Mouse (Mus musculus): ENCODE results near the gene Actb. TPM values are rescaled to one million over a fixed set of nuclear protein-coding genes. Genes with fewer than 3 reads are reported as not detected.

The Actb gene
- polyA plus RNA-seq, 1 experiment: 2,511 TPM

DNA sequence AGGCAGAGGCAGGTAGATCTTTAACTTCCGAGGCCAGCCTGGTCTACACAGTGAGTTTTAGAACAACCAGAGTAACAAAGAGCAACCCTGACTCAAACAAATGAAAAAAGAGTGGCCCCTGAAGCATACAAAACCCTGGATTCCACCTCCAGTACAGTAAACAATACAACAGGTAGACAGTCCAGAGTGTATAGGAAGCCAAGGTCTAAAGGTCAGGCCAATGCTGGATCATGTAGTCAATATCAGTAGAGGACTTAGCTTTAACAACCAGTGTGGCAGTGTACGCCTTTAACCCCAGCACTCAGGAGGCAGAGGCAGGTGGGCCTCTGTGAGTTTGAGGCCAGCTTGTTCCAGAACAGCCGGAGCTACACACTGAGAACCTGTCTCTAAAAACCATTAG, 5.8 kb upstream of the Actb start:
- H3K36me3 ChIP-seq (ENCODE audit: control insufficient read depth, insufficient read depth, low read length): no peaks in the 10 kb centered on the region
- 97% methylated on average over 3 of the region's 3 CpGs for WGBS
- H3K4me3 ChIP-seq (ENCODE audit: insufficient read depth, low read depth, low read length): no peak overlapping the region
- H3K27ac ChIP-seq (ENCODE audit: insufficient read depth, low read depth, low read length): no peak overlapping the region
- H3K27me3 ChIP-seq (replicated peaks; ENCODE audit: control insufficient read depth, insufficient read depth, low read length): no peaks in the 10 kb centered on the region
- DNase-seq: no peak
- TF ChIP-seq POLR2A (IDR thresholded peaks at IDR 0.05; ENCODE audit: low read depth, low read length) (no peak), CTCF (conservative IDR thresholded peaks at IDR 0.05; ENCODE audit: insufficient read depth, insufficient read length, low read depth, low read length) (no peak)
- peaks cover 29% of the 10 kb centered on the region for H3K4me1 ChIP-seq (ENCODE audit: control insufficient read depth, insufficient read depth, low read length)

DNA sequence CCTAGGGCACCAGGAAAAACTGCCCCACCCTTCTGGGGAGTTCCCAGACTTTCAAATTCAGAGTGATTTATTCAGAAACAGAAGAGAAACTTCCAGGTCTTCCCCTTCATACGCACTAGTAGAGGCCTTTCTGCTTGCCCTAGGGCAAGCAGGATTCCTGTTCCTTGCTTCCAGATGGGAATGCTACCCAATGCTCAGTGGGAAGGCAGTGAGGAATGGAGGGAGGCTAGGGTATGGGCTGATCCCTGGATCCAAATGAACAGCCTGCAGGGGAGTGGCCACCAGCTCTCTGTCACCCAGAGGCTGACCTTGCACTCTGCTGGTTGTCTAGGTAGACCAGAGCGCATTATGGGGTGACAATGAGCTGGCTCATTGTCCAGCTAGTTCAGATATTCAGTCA, 5.1 kb upstream of the Actb start:
- WGBS: 76% methylated on average over 2 of the region's 2 CpGs
- Histone ChIP-seq H3K36me3 (ENCODE audit: control insufficient read depth, insufficient read depth, low read length) (no peaks in the 10 kb centered on the region), H3K27ac (ENCODE audit: insufficient read depth, low read depth, low read length) (no peak overlapping the region), H3K4me1 (ENCODE audit: control insufficient read depth, insufficient read depth, low read length) (peaks cover 30% of the 10 kb centered on the region), H3K27me3 (replicated peaks; ENCODE audit: control insufficient read depth, insufficient read depth, low read length) (no peaks in the 10 kb centered on the region), H3K4me3 (ENCODE audit: insufficient read depth, low read depth, low read length) (no peak overlapping the region)
- DNase-seq: no peak
- TF ChIP-seq CTCF (conservative IDR thresholded peaks at IDR 0.05; ENCODE audit: insufficient read depth, insufficient read length, low read depth, low read length) (no peak), POLR2A (IDR thresholded peaks at IDR 0.05; ENCODE audit: low read depth, low read length) (no peak)

- H3K36me3 ChIP-seq (ENCODE audit: control insufficient read depth, insufficient read depth, low read length): peaks cover 6% of the 10 kb centered on the region; the same call in 1 of the 2 replicates
- peaks cover 32% of the 10 kb centered on the region for H3K4me1 ChIP-seq (ENCODE audit: control insufficient read depth, insufficient read depth, low read length)
- H3K4me3 ChIP-seq (ENCODE audit: insufficient read depth, low read depth, low read length): no peak overlapping the region
- H3K27ac ChIP-seq (ENCODE audit: insufficient read depth, low read depth, low read length): peak overlapping the region; percentile 85
- no peaks in the 10 kb centered on the region for H3K27me3 ChIP-seq (replicated peaks; ENCODE audit: control insufficient read depth, insufficient read depth, low read length)
- peak; percentile 86 for DNase-seq
- 22% methylated on average over 8 of the region's 8 CpGs for WGBS
- TF ChIP-seq POLR2A (IDR thresholded peaks at IDR 0.05; ENCODE audit: low read depth, low read length): no peak
- TF ChIP-seq CTCF (conservative IDR thresholded peaks at IDR 0.05; ENCODE audit: insufficient read depth, insufficient read length, low read depth, low read length): no peak
These were observed 3.2 kb upstream of the Actb start for GRCm38 (mm10) chr5:142909576-142910278.

- WGBS: 41% methylated on average over 5 of the region's 5 CpGs
- peaks cover 10% of the 10 kb centered on the region; the same call in 1 of the 2 replicates for H3K36me3 ChIP-seq (ENCODE audit: control insufficient read depth, insufficient read depth, low read length)
- no peaks in the 10 kb centered on the region for H3K27me3 ChIP-seq (replicated peaks; ENCODE audit: control insufficient read depth, insufficient read depth, low read length)
- H3K27ac ChIP-seq (ENCODE audit: insufficient read depth, low read depth, low read length): peak overlapping the region; percentile 85
- peaks cover 34% of the 10 kb centered on the region for H3K4me1 ChIP-seq (ENCODE audit: control insufficient read depth, insufficient read depth, low read length)
- no peak overlapping the region for H3K4me3 ChIP-seq (ENCODE audit: insufficient read depth, low read depth, low read length)
- TF ChIP-seq CTCF (conservative IDR thresholded peaks at IDR 0.05; ENCODE audit: insufficient read depth, insufficient read length, low read depth, low read length): no peak
- no peak for TF ChIP-seq POLR2A (IDR thresholded peaks at IDR 0.05; ENCODE audit: low read depth, low read length)
- DNase-seq: peak; percentile 63
These were observed 2.5 kb upstream of the Actb start for GRCm38 (mm10) chr5:142908941-142909575.

GRCm38 (mm10) chr5:142907803-142908559, 1.4 kb upstream of the Actb start:
- WGBS: 39% methylated on average over 5 of the region's 5 CpGs
- H3K4me1 ChIP-seq (ENCODE audit: control insufficient read depth, insufficient read depth, low read length): peaks cover 34% of the 10 kb centered on the region
- peak; percentile 91 for DNase-seq
- no peak for TF ChIP-seq CTCF (conservative IDR thresholded peaks at IDR 0.05; ENCODE audit: insufficient read depth, insufficient read length, low read depth, low read length)
- TF ChIP-seq POLR2A (IDR thresholded peaks at IDR 0.05; ENCODE audit: low read depth, low read length): no peak
- H3K36me3 ChIP-seq (ENCODE audit: control insufficient read depth, insufficient read depth, low read length): peaks cover 14% of the 10 kb centered on the region; the same call in 1 of the 2 replicates
- H3K4me3 ChIP-seq (ENCODE audit: insufficient read depth, low read depth, low read length): peak overlapping the region; percentile 55
- H3K27me3 ChIP-seq (replicated peaks; ENCODE audit: control insufficient read depth, insufficient read depth, low read length): no peaks in the 10 kb centered on the region
- peak overlapping the region; percentile 85 for H3K27ac ChIP-seq (ENCODE audit: insufficient read depth, low read depth, low read length)

DNA sequence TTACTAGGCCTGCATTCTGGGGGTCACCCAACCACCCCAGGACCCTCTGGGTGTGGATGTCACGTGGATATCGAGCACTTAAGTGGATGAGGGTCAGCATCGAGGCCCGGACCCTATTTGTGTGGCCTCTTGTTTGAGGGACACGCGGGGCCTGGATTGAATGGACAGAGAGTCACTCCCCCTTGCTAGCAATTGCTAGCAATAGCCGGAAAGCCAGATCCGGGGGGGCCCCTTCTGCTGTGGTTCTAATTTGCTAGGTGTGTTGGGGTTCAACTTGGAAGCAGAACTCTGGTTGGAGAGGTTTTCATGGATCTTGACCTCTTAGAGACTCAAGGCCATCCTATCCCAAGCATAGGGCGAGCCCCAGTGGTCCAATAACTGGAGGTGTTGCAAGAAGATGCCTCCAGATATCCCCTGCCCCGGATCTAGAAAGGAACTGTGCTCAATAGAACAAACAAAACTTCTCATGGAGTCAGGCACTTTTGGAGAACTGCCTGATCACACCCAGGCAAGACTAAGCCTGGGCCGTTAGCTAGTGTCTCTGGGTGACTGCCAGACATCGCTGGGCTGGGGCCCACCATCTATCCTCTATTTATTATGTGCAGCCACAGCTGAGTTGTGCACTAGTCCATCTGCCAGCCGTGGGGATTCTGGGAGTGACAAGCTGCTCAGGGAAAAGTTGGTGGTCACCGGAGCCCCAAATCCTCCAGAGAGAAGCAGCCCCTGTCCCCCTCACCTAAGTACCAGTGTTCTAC, 671 bp upstream of the Actb start:
- Histone ChIP-seq H3K27ac (ENCODE audit: insufficient read depth, low read depth, low read length) (peak overlapping the region; percentile 85), H3K27me3 (replicated peaks; ENCODE audit: control insufficient read depth, insufficient read depth, low read length) (no peaks in the 10 kb centered on the region), H3K36me3 (ENCODE audit: control insufficient read depth, insufficient read depth, low read length) (peaks cover 16% of the 10 kb centered on the region; the same call in 1 of the 2 replicates), H3K4me3 (ENCODE audit: insufficient read depth, low read depth, low read length) (peak overlapping the region; percentile 55), H3K4me1 (ENCODE audit: control insufficient read depth, insufficient read depth, low read length) (peaks cover 34% of the 10 kb centered on the region)
- DNase-seq: peak; percentile 56
- TF ChIP-seq CTCF (conservative IDR thresholded peaks at IDR 0.05; ENCODE audit: insufficient read depth, insufficient read length, low read depth, low read length) (no peak), POLR2A (IDR thresholded peaks at IDR 0.05; ENCODE audit: low read depth, low read length) (no peak)
- WGBS: 22% methylated on average over 14 of the region's 14 CpGs

Data from kidney, adult 2 months (tissue).